Mouse (Mus musculus) heart, postnatal 0 days (tissue): Measurements from ENCODE around the gene Mthfd2l. TPM values are rescaled to one million over a fixed set of nuclear protein-coding genes. Genes with fewer than 3 reads are reported as not detected.
A peak's percentile ranks its signal among the peaks of the same experiment; 100 is the strongest.

Experiments
- ATAC-seq: fragments of 200-750 bp; cut with Nextera tagmentation; 2 replicates; pipeline ENCODE4 v1.8.0; 2017; ENCODE audit warnings: low read depth, moderate number of reproducible peaks, moderate library complexity; ENCODE audit not compliant: insufficient read depth
- DNase-seq: peaks from one replicate; pipeline ENCODE4 v3.0.0-alpha.2; 2016; ENCODE audit warnings: low spot score
- H3K27ac ChIP-seq: fragments of 300-500 bp; sonication (generic); 2 replicates; pipeline ENCODE4 v1.5.1; 2014; ENCODE audit warnings: low read depth, mild to moderate bottlenecking
- H3K27me3 ChIP-seq: fragments of 300-500 bp; sonication (generic); 2 replicates; pipeline ENCODE4 v1.6.1; 2014; ENCODE audit warnings: low read length, mixed read lengths; ENCODE audit not compliant: control insufficient read depth, insufficient read depth
- H3K36me3 ChIP-seq: fragments of 300-500 bp; sonication (generic); replicated peaks from 2 replicates; pipeline ENCODE4 v1.6.1; 2014; ENCODE audit warnings: low read length, mixed read lengths; ENCODE audit not compliant: control insufficient read depth, insufficient read depth
- H3K4me1 ChIP-seq: fragments of 300-500 bp; sonication (generic); 2 replicates; pipeline ENCODE4 v1.6.1; 2014; ENCODE audit warnings: antibody characterized with exemption; ENCODE audit not compliant: control insufficient read depth, insufficient read depth
- H3K4me2 ChIP-seq: fragments of 300-500 bp; sonication (generic); 2 replicates; pipeline ENCODE4 v1.6.1; 2014; ENCODE audit warnings: low read depth, mild to moderate bottlenecking, low read length, moderate library complexity
- H3K4me3 ChIP-seq: fragments of 300-500 bp; sonication (generic); 2 replicates; pipeline ENCODE4 v1.5.1; 2014; ENCODE audit warnings: low read depth, low read length
- H3K9ac ChIP-seq: fragments of 300-500 bp; sonication (generic); replicated peaks from 2 replicates; pipeline ENCODE4 v1.6.1; 2014; ENCODE audit warnings: low read depth, low read length, mixed read lengths
- H3K9me3 ChIP-seq: fragments of 300-500 bp; sonication (generic); replicated peaks from 2 replicates; pipeline ENCODE4 v1.6.1; 2016; ENCODE audit warnings: low read length; ENCODE audit not compliant: control insufficient read depth
- CTCF ChIP-seq: IDR thresholded peaks from 2 replicates; pipeline ENCODE4 v1.5.1; 2016; ENCODE audit warnings: antibody characterized with exemption, control low read depth, low read depth
- EP300 ChIP-seq: IDR thresholded peaks from 2 replicates; pipeline ENCODE4 v1.6.1; 2016; ENCODE audit warnings: antibody characterized with exemption, low read depth
- WGBS: fragments of 180-500 bp; shearing (Covaris S2); extraction: QIAGEN DNeasy Blood & Tissue Kit; methylation state at CpG from one replicate; pipeline ENCODE4 v1.1.7; 2014; 5-methylcytosine and 5-hydroxymethylcytosine counted together
- polyA plus RNA-seq: library from polyadenylated mRNA; unstranded; fragments of >200 nt; fragmentation: Nextera tagmentation; extraction: Ambion mirVana; gene quantifications from 2 replicates; pipeline ENCODE4 v1.2.1, GENCODE M21; 2015
- total RNA-seq: library from RNA; depleted of rRNA; stranded (reverse); fragments of >200 nt; gene quantifications from 2 replicates; pipeline ENCODE4 v1.2.3, GENCODE M21; 2014; ENCODE audit warnings: low replicate concordance

Mthfd2l gene
- total and polyA plus RNA-seq, 2 experiments from 2014 or later: 29.2 to 88.5 TPM

- ATAC-seq (no peak), DNase-seq (no peak)
- Histone ChIP-seq H3K27ac (no peak overlapping the region), H3K4me3 (no peak overlapping the region), H3K4me2 (no peak overlapping the region), H3K9ac (no peak overlapping the region), H3K36me3 (no peaks in the 10 kb centered on the region), H3K27me3 (no peaks in the 10 kb centered on the region), H3K9me3 (no peaks in the 10 kb centered on the region), H3K4me1 (no peaks in the 10 kb centered on the region)
- whole genome bisulfite sequencing: 44% methylated on average over 10 of the region's 10 CpGs
- TF ChIP-seq EP300 (no peak), CTCF (no peak)
These were observed 84.3 kb downstream of the Mthfd2l start for GRCm38 (mm10) chr5:91015216-91015615.

GRCm38 (mm10) chr5:91023114-91023513, 92.2 kb downstream of the Mthfd2l start:
- DNase-seq: peak; percentile 34
- 61% methylated on average over 8 of the region's 8 CpGs for WGBS
- H3K9ac ChIP-seq: no peak overlapping the region
- ATAC-seq: no peak
- no peak overlapping the region for H3K4me3 ChIP-seq
- TF ChIP-seq EP300: no peak
- TF ChIP-seq CTCF: no peak
- H3K4me2 ChIP-seq: no peak overlapping the region
- H3K4me1 ChIP-seq: no peaks in the 10 kb centered on the region
- H3K9me3 ChIP-seq: no peaks in the 10 kb centered on the region
- no peak overlapping the region for H3K27ac ChIP-seq
- H3K36me3 ChIP-seq: no peaks in the 10 kb centered on the region
- no peaks in the 10 kb centered on the region for H3K27me3 ChIP-seq

DNA sequence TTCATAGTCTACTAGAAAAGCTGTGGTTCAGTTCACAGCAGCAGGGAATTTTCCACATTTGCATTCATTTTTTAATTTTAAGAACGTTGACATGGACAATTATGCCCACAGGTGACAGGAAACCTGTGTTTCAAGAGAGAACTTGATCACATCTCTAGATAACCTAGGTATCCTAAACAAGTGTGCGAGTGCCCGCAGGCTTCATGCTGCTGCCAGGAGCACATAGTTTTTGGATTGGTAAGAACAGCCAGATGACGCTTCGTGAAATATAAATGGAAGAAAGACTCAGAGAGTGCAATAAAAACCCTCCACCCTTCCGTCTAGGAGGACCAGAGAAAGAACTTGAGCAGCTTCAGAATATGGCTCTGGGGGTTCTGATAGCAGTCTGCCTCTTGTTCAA, 96.2 kb downstream of the Mthfd2l start, which contains the start of gene Epgn:
Gene Epgn, plus strand, starts transcription at position 301 of the 400 bp plus-strand sequence.
- TF ChIP-seq EP300: no peak
- TF ChIP-seq CTCF: no peak
- no peaks in the 10 kb centered on the region for H3K9me3 ChIP-seq
- H3K4me2 ChIP-seq: no peak within 1 kb of the TSS
- H3K36me3 ChIP-seq: no peaks in the 10 kb centered on the region
- H3K27ac ChIP-seq: no peak within 1 kb of the TSS
- no peak for DNase-seq
- H3K27me3 ChIP-seq: no peaks in the 10 kb centered on the region
- no peak within 1 kb of the TSS for H3K4me3 ChIP-seq
- no peak for ATAC-seq
- 83% methylated on average over 6 of the region's 6 CpGs for WGBS
- H3K9ac ChIP-seq: no peak within 1 kb of the TSS
- H3K4me1 ChIP-seq: no peaks in the 10 kb centered on the region

DNA sequence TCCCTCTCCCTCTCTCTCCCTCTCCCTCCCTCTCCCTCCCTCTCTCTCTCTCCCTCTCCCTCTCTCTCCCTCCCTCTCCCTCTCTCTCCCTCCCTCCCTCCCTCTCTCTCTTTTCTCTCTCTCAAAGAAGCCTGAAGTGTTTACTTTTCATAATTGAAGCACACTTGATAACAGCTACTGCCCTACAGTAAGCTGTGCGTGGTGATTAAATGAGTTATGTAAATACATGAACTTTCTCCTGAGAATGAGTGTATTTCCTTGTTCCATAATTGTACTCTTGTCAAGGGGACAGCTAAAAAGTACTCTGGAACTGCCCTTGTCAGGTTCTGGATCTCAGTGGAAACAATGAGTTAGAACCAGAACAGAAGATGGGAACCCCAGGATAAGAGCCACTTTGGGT, 96.9 kb downstream of the Mthfd2l start:
- Histone ChIP-seq H3K36me3 (no peaks in the 10 kb centered on the region), H3K4me1 (no peaks in the 10 kb centered on the region), H3K4me2 (no peak overlapping the region), H3K4me3 (no peak overlapping the region), H3K27me3 (no peaks in the 10 kb centered on the region), H3K27ac (no peak overlapping the region), H3K9ac (no peak overlapping the region), H3K9me3 (no peaks in the 10 kb centered on the region)
- no peak for DNase-seq
- TF ChIP-seq CTCF (no peak), EP300 (no peak)
- no peak for ATAC-seq
- 54% methylated on average over 1 of the region's 1 CpGs for WGBS

GRCm38 (mm10) chr5:91030629-91031028, 99.7 kb downstream of the Mthfd2l start:
- DNase-seq (no peak), ATAC-seq (no peak)
- Histone ChIP-seq H3K36me3 (no peaks in the 10 kb centered on the region), H3K27me3 (no peaks in the 10 kb centered on the region), H3K9me3 (no peaks in the 10 kb centered on the region), H3K9ac (no peak overlapping the region), H3K4me2 (no peak overlapping the region), H3K4me1 (no peaks in the 10 kb centered on the region), H3K27ac (no peak overlapping the region), H3K4me3 (no peak overlapping the region)
- TF ChIP-seq EP300 (no peak), CTCF (peak; percentile 27; the same call in 1 of the 2 replicates)
- WGBS: 62% methylated on average over 2 of the region's 2 CpGs

- Histone ChIP-seq H3K27ac (no peak overlapping the region), H3K9me3 (no peaks in the 10 kb centered on the region), H3K4me1 (0 out of 2 replicates have a peak, but pooled peaks cover 7% of the 10 kb centered on the region), H3K9ac (no peak overlapping the region), H3K36me3 (no peaks in the 10 kb centered on the region), H3K4me2 (no peak overlapping the region), H3K27me3 (no peaks in the 10 kb centered on the region), H3K4me3 (no peak overlapping the region)
- no peak for ATAC-seq
- no peak for TF ChIP-seq EP300
- TF ChIP-seq CTCF: no peak
- DNase-seq: no peak
- 55% methylated on average over 2 of the region's 2 CpGs for WGBS
These were observed 104.4 kb downstream of the Mthfd2l start for GRCm38 (mm10) chr5:91035341-91035740.
